Mouse (Mus musculus): Measurements from ENCODE around the gene Zc3h8. TPM values are rescaled to one million over a fixed set of nuclear protein-coding genes. Genes with fewer than 3 reads are reported as not detected.
A peak's percentile ranks its signal among the peaks of the same experiment; 100 is the strongest.

Gene Zc3h8
- polyA plus RNA-seq, 1 experiment from 2014 or later = 10.8 TPM

GRCm38 (mm10) chr2:128965505-128966105 is 21.7 kb upstream of the Zc3h8 start:
- H3K36me3 ChIP-seq (ENCODE audit: control insufficient read depth, insufficient read depth, low read length) = no peaks in the 10 kb centered on the region
- peak overlapping the region; percentile 61; the same call in 1 of the 2 replicates for H3K27ac ChIP-seq (ENCODE audit: low read depth, low read length)
- H3K4me1 ChIP-seq (ENCODE audit: control insufficient read depth, insufficient read depth, low read length) = peaks cover 9% of the 10 kb centered on the region
- no peaks in the 10 kb centered on the region for H3K27me3 ChIP-seq (ENCODE audit: control insufficient read depth, insufficient read depth, low read length)
- peak overlapping the region; percentile 49 for H3K4me2 ChIP-seq (replicated peaks; ENCODE audit: low read depth, low read length)
- H3K4me3 ChIP-seq (ENCODE audit: low read length) = no peak overlapping the region
- 21% methylated on average over 5 of the region's 5 CpGs for WGBS
- H3K9me3 ChIP-seq (ENCODE audit: control insufficient read depth, low read length) = no peaks in the 10 kb centered on the region
- no peak for ATAC-seq (ENCODE audit: low FRiP score, low TSS enrichment)
- H3K9ac ChIP-seq (ENCODE audit: low read depth, low read length) = peak overlapping the region; percentile 20

DNA sequence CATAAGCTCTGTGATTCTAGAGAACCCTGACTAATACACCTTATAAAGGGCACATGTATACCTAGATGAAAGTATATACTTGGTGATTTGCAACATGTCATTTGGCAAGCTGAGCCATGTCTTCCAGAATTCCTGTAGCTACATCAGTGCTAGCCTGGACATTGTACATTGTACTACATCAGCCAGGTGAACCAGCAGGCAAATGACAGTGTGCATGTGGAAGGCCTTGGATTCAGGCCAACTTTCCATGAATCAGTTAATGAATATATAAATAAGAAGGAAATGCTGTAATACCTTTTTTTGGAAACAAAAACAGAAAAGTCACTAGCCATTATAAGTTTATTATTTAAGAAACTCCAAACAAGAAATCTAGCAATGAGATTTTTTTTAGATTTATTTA is 10.3 kb upstream of the Zc3h8 start:
- H3K9ac ChIP-seq (ENCODE audit: low read depth, low read length) = no peak overlapping the region
- no peaks in the 10 kb centered on the region for H3K4me1 ChIP-seq (ENCODE audit: control insufficient read depth, insufficient read depth, low read length)
- no peak for ATAC-seq (ENCODE audit: low FRiP score, low TSS enrichment)
- no peaks in the 10 kb centered on the region for H3K27me3 ChIP-seq (ENCODE audit: control insufficient read depth, insufficient read depth, low read length)
- no peaks in the 10 kb centered on the region for H3K36me3 ChIP-seq (ENCODE audit: control insufficient read depth, insufficient read depth, low read length)
- no peak overlapping the region for H3K4me3 ChIP-seq (ENCODE audit: low read length)
- H3K4me2 ChIP-seq (replicated peaks; ENCODE audit: low read depth, low read length) = no peak overlapping the region
- no peak overlapping the region for H3K27ac ChIP-seq (ENCODE audit: low read depth, low read length)
- no peaks in the 10 kb centered on the region for H3K9me3 ChIP-seq (ENCODE audit: control insufficient read depth, low read length)

GRCm38 (mm10) chr2:128947962-128948588 is 4.2 kb upstream of the Zc3h8 start:
- H3K9me3 ChIP-seq (ENCODE audit: control insufficient read depth, low read length) = no peaks in the 10 kb centered on the region
- H3K4me3 ChIP-seq (ENCODE audit: low read length) = no peak overlapping the region
- no peak overlapping the region for H3K4me2 ChIP-seq (replicated peaks; ENCODE audit: low read depth, low read length)
- peak; percentile 37; the same call in 1 of the 2 replicates for ATAC-seq (ENCODE audit: low FRiP score, low TSS enrichment)
- H3K27ac ChIP-seq (ENCODE audit: low read depth, low read length) = no peak overlapping the region
- no peak overlapping the region for H3K9ac ChIP-seq (ENCODE audit: low read depth, low read length)
- H3K27me3 ChIP-seq (ENCODE audit: control insufficient read depth, insufficient read depth, low read length) = no peaks in the 10 kb centered on the region
- 33% methylated on average over 6 of the region's 6 CpGs for WGBS
- H3K4me1 ChIP-seq (ENCODE audit: control insufficient read depth, insufficient read depth, low read length) = peaks cover 1% of the 10 kb centered on the region; the same call in 1 of the 2 replicates
- H3K36me3 ChIP-seq (ENCODE audit: control insufficient read depth, insufficient read depth, low read length) = no peaks in the 10 kb centered on the region

DNA sequence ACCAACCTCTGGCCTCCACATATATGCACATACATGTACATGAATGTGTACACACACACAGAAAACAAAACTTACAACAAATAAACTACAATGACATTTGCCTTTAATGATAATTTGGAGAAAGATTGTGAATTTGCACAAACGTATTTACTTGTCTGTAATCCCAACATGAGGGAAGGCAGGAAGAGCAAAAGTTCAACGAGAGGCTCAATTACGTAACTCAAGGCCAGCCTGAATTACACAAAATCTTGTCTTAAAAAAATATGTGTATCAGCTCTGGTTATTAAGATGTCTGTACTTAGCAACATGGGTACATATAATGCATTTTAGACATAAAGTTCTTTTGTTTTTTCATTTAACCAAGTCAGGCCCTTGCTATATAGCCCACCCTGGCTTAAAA is 7.6 kb downstream of the Zc3h8 start:
- Histone ChIP-seq H3K9ac (ENCODE audit: low read depth, low read length) (no peak overlapping the region), H3K27me3 (ENCODE audit: control insufficient read depth, insufficient read depth, low read length) (no peaks in the 10 kb centered on the region), H3K4me1 (ENCODE audit: control insufficient read depth, insufficient read depth, low read length) (no peaks in the 10 kb centered on the region), H3K4me2 (replicated peaks; ENCODE audit: low read depth, low read length) (no peak overlapping the region), H3K4me3 (ENCODE audit: low read length) (no peak overlapping the region), H3K36me3 (ENCODE audit: control insufficient read depth, insufficient read depth, low read length) (peaks cover 20% of the 10 kb centered on the region), H3K9me3 (ENCODE audit: control insufficient read depth, low read length) (no peaks in the 10 kb centered on the region), H3K27ac (ENCODE audit: low read depth, low read length) (no peak overlapping the region)
- 82% methylated on average over 3 of the region's 3 CpGs for WGBS
- ATAC-seq (ENCODE audit: low FRiP score, low TSS enrichment) = no peak

- ATAC-seq (ENCODE audit: low FRiP score, low TSS enrichment) = no peak
- Histone ChIP-seq H3K27me3 (ENCODE audit: control insufficient read depth, insufficient read depth, low read length) (no peaks in the 10 kb centered on the region), H3K36me3 (ENCODE audit: control insufficient read depth, insufficient read depth, low read length) (peaks cover 38% of the 10 kb centered on the region), H3K27ac (ENCODE audit: low read depth, low read length) (no peak overlapping the region), H3K4me2 (replicated peaks; ENCODE audit: low read depth, low read length) (no peak overlapping the region), H3K4me3 (ENCODE audit: low read length) (no peak overlapping the region), H3K4me1 (ENCODE audit: control insufficient read depth, insufficient read depth, low read length) (no peaks in the 10 kb centered on the region), H3K9ac (ENCODE audit: low read depth, low read length) (no peak overlapping the region), H3K9me3 (ENCODE audit: control insufficient read depth, low read length) (no peaks in the 10 kb centered on the region)
Observed at GRCm38 (mm10) chr2:128930704-128931103, 13.2 kb downstream of the Zc3h8 start.

GRCm38 (mm10) chr2:128928446-128928845 is 15.4 kb downstream of the Zc3h8 start:
- H3K4me3 ChIP-seq (ENCODE audit: low read length) = no peak overlapping the region
- H3K4me2 ChIP-seq (replicated peaks; ENCODE audit: low read depth, low read length) = no peak overlapping the region
- no peak overlapping the region for H3K9ac ChIP-seq (ENCODE audit: low read depth, low read length)
- no peaks in the 10 kb centered on the region for H3K4me1 ChIP-seq (ENCODE audit: control insufficient read depth, insufficient read depth, low read length)
- no peaks in the 10 kb centered on the region for H3K9me3 ChIP-seq (ENCODE audit: control insufficient read depth, low read length)
- WGBS = 97% methylated on average over 3 of the region's 3 CpGs
- ATAC-seq (ENCODE audit: low FRiP score, low TSS enrichment) = no peak
- no peaks in the 10 kb centered on the region for H3K27me3 ChIP-seq (ENCODE audit: control insufficient read depth, insufficient read depth, low read length)
- no peak overlapping the region for H3K27ac ChIP-seq (ENCODE audit: low read depth, low read length)
- peaks cover 32% of the 10 kb centered on the region for H3K36me3 ChIP-seq (ENCODE audit: control insufficient read depth, insufficient read depth, low read length)

DNA sequence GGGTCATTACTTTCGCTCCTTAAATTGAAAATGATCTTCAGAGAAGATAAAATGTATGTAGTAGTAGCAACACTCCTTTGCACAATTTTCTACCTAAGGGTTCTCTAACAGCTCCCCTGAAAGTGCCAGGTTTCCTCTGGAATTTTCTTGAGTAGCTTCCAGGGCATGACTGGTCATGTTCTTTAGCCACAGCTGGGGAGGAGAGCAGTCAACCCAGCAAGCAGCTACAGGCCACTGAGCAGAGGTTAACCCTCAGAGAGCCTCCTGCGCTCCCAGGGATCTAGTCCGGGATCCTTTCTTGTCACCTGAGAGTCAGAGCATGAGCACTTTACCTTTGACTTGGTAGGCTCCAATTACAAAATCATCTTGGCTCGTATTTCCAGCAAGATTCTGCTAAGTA is 19.1 kb downstream of the Zc3h8 start:
- no peak overlapping the region for H3K27ac ChIP-seq (ENCODE audit: low read depth, low read length)
- H3K4me2 ChIP-seq (replicated peaks; ENCODE audit: low read depth, low read length) = no peak overlapping the region
- H3K4me3 ChIP-seq (ENCODE audit: low read length) = no peak overlapping the region
- no peaks in the 10 kb centered on the region for H3K27me3 ChIP-seq (ENCODE audit: control insufficient read depth, insufficient read depth, low read length)
- H3K4me1 ChIP-seq (ENCODE audit: control insufficient read depth, insufficient read depth, low read length) = no peaks in the 10 kb centered on the region
- 67% methylated on average over 4 of the region's 4 CpGs for WGBS
- no peak for ATAC-seq (ENCODE audit: low FRiP score, low TSS enrichment)
- no peaks in the 10 kb centered on the region for H3K9me3 ChIP-seq (ENCODE audit: control insufficient read depth, low read length)
- H3K36me3 ChIP-seq (ENCODE audit: control insufficient read depth, insufficient read depth, low read length) = peaks cover 18% of the 10 kb centered on the region; the same call in 1 of the 2 replicates
- H3K9ac ChIP-seq (ENCODE audit: low read depth, low read length) = no peak overlapping the region

DNA sequence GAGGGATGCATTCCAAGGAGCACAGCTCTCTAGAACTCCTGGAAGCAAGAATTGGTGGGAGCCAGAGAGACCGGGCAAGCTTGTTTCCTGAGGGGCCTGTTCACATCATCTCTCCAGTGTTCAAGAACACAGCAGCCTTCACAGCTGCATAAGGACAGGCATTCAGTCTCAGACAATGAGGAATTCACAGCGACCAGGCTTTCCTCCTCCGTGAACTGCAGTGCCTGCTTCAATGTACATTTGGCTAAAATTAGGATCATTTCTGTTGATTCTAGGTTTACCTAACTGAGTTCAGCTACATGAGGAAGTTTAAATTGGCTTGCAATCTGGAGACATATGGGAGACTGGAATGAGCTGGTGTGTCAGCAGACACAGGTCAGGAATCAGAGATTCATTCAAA is 27.3 kb downstream of the Zc3h8 start:
- Histone ChIP-seq H3K27me3 (ENCODE audit: control insufficient read depth, insufficient read depth, low read length) (no peaks in the 10 kb centered on the region), H3K9me3 (ENCODE audit: control insufficient read depth, low read length) (no peaks in the 10 kb centered on the region), H3K4me3 (ENCODE audit: low read length) (no peak overlapping the region), H3K36me3 (ENCODE audit: control insufficient read depth, insufficient read depth, low read length) (no peaks in the 10 kb centered on the region), H3K9ac (ENCODE audit: low read depth, low read length) (no peak overlapping the region), H3K4me1 (ENCODE audit: control insufficient read depth, insufficient read depth, low read length) (no peaks in the 10 kb centered on the region), H3K4me2 (replicated peaks; ENCODE audit: low read depth, low read length) (no peak overlapping the region), H3K27ac (ENCODE audit: low read depth, low read length) (no peak overlapping the region)
- 76% methylated on average over 3 of the region's 3 CpGs for WGBS
- ATAC-seq (ENCODE audit: low FRiP score, low TSS enrichment) = no peak

GRCm38 (mm10) chr2:128914978-128915377 is 28.9 kb downstream of the Zc3h8 start:
- no peaks in the 10 kb centered on the region for H3K36me3 ChIP-seq (ENCODE audit: control insufficient read depth, insufficient read depth, low read length)
- ATAC-seq (ENCODE audit: low FRiP score, low TSS enrichment) = no peak
- no peaks in the 10 kb centered on the region for H3K9me3 ChIP-seq (ENCODE audit: control insufficient read depth, low read length)
- H3K9ac ChIP-seq (ENCODE audit: low read depth, low read length) = no peak overlapping the region
- H3K27me3 ChIP-seq (ENCODE audit: control insufficient read depth, insufficient read depth, low read length) = no peaks in the 10 kb centered on the region
- H3K4me2 ChIP-seq (replicated peaks; ENCODE audit: low read depth, low read length) = no peak overlapping the region
- H3K4me1 ChIP-seq (ENCODE audit: control insufficient read depth, insufficient read depth, low read length) = no peaks in the 10 kb centered on the region
- no peak overlapping the region for H3K27ac ChIP-seq (ENCODE audit: low read depth, low read length)
- WGBS = 85% methylated on average over 4 of the region's 4 CpGs
- no peak overlapping the region for H3K4me3 ChIP-seq (ENCODE audit: low read length)

Measured in kidney, embryonic 14.5 days (tissue).